Mouse (Mus musculus): ENCODE data around the gene Tnnt2. TPM values are rescaled to one million over a fixed set of nuclear protein-coding genes. Genes with fewer than 3 reads are reported as not detected.

Tnnt2 gene
- total and polyA plus RNA-seq, 2 experiments = 0.06 to 0.46 TPM

GRCm38 (mm10) chr1:135862561-135862960, 26.4 kb downstream of the Tnnt2 start:
- no peak for DNase-seq (ENCODE audit: extremely low read depth, low read depth, low spot score)
- H3K36me3 ChIP-seq (ENCODE audit: control insufficient read depth, insufficient read depth, low read length) = no peaks in the 10 kb centered on the region
- H3K27me3 ChIP-seq (ENCODE audit: control insufficient read depth, insufficient read depth, low read length) = no peaks in the 10 kb centered on the region
- no peaks in the 10 kb centered on the region for H3K4me1 ChIP-seq (ENCODE audit: control insufficient read depth, insufficient read depth, low read length)
- TF ChIP-seq CTCF (IDR thresholded peaks at IDR 0.05; ENCODE audit: low read depth, low read length) = no peak
- no peak for TF ChIP-seq POLR2A (IDR thresholded peaks at IDR 0.05; ENCODE audit: extremely low read depth, insufficient read depth, low read length)
- H3K4me3 ChIP-seq (ENCODE audit: insufficient read depth, low read depth, low read length) = no peak overlapping the region
- 74% methylated on average over 5 of the region's 5 CpGs for WGBS
- no peak overlapping the region for H3K9ac ChIP-seq (ENCODE audit: low read depth, low read length)
- H3K79me2 ChIP-seq (ENCODE audit: control insufficient read depth, insufficient read depth, low read length) = no peaks in the 10 kb centered on the region
- H3K27ac ChIP-seq (replicated peaks; ENCODE audit: insufficient read depth, low read depth, low read length) = no peak overlapping the region

- H3K27ac ChIP-seq (replicated peaks; ENCODE audit: insufficient read depth, low read depth, low read length) = no peak overlapping the region
- no peaks in the 10 kb centered on the region for H3K27me3 ChIP-seq (ENCODE audit: control insufficient read depth, insufficient read depth, low read length)
- H3K79me2 ChIP-seq (ENCODE audit: control insufficient read depth, insufficient read depth, low read length) = no peaks in the 10 kb centered on the region
- H3K9ac ChIP-seq (ENCODE audit: low read depth, low read length) = no peak overlapping the region
- H3K4me1 ChIP-seq (ENCODE audit: control insufficient read depth, insufficient read depth, low read length) = no peaks in the 10 kb centered on the region
- H3K4me3 ChIP-seq (ENCODE audit: insufficient read depth, low read depth, low read length) = no peak overlapping the region
- TF ChIP-seq CTCF (IDR thresholded peaks at IDR 0.05; ENCODE audit: low read depth, low read length) = no peak
- H3K36me3 ChIP-seq (ENCODE audit: control insufficient read depth, insufficient read depth, low read length) = no peaks in the 10 kb centered on the region
- 73% methylated on average over 9 of the region's 9 CpGs for WGBS
- no peak for DNase-seq (ENCODE audit: extremely low read depth, low read depth, low spot score)
Observed at GRCm38 (mm10) chr1:135863786-135864335, 27.7 kb downstream of the Tnnt2 start.

GRCm38 (mm10) chr1:135864830-135865229, 28.7 kb downstream of the Tnnt2 start:
- no peak for TF ChIP-seq POLR2A (IDR thresholded peaks at IDR 0.05; ENCODE audit: extremely low read depth, insufficient read depth, low read length)
- no peak for TF ChIP-seq CTCF (IDR thresholded peaks at IDR 0.05; ENCODE audit: low read depth, low read length)
- no peak for DNase-seq (ENCODE audit: extremely low read depth, low read depth, low spot score)
- H3K36me3 ChIP-seq (ENCODE audit: control insufficient read depth, insufficient read depth, low read length) = no peaks in the 10 kb centered on the region
- H3K9ac ChIP-seq (ENCODE audit: low read depth, low read length) = no peak overlapping the region
- H3K27ac ChIP-seq (replicated peaks; ENCODE audit: insufficient read depth, low read depth, low read length) = no peak overlapping the region
- H3K79me2 ChIP-seq (ENCODE audit: control insufficient read depth, insufficient read depth, low read length) = no peaks in the 10 kb centered on the region
- WGBS = 76% methylated on average over 6 of the region's 6 CpGs
- H3K4me3 ChIP-seq (ENCODE audit: insufficient read depth, low read depth, low read length) = no peak overlapping the region
- no peaks in the 10 kb centered on the region for H3K4me1 ChIP-seq (ENCODE audit: control insufficient read depth, insufficient read depth, low read length)
- H3K27me3 ChIP-seq (ENCODE audit: control insufficient read depth, insufficient read depth, low read length) = no peaks in the 10 kb centered on the region

- Histone ChIP-seq H3K79me2 (ENCODE audit: control insufficient read depth, insufficient read depth, low read length) (no peaks in the 10 kb centered on the region), H3K4me3 (ENCODE audit: insufficient read depth, low read depth, low read length) (no peak overlapping the region; the same call in 1 of the 2 replicates), H3K4me1 (ENCODE audit: control insufficient read depth, insufficient read depth, low read length) (no peaks in the 10 kb centered on the region), H3K36me3 (ENCODE audit: control insufficient read depth, insufficient read depth, low read length) (no peaks in the 10 kb centered on the region), H3K27ac (replicated peaks; ENCODE audit: insufficient read depth, low read depth, low read length) (no peak overlapping the region), H3K27me3 (ENCODE audit: control insufficient read depth, insufficient read depth, low read length) (no peaks in the 10 kb centered on the region), H3K9ac (ENCODE audit: low read depth, low read length) (no peak overlapping the region)
- 47% methylated on average over 19 of the region's 19 CpGs for whole genome bisulfite sequencing
- no peak for TF ChIP-seq POLR2A (IDR thresholded peaks at IDR 0.05; ENCODE audit: extremely low read depth, insufficient read depth, low read length)
- peak; percentile 99 for TF ChIP-seq CTCF (IDR thresholded peaks at IDR 0.05; ENCODE audit: low read depth, low read length)
- peak; percentile 39 for DNase-seq (ENCODE audit: extremely low read depth, low read depth, low spot score)
Observed at GRCm38 (mm10) chr1:135865518-135866194, 29.5 kb downstream of the Tnnt2 start.

GRCm38 (mm10) chr1:135868570-135868969, 32.4 kb downstream of the Tnnt2 start:
- TF ChIP-seq CTCF (IDR thresholded peaks at IDR 0.05; ENCODE audit: low read depth, low read length) (no peak), POLR2A (IDR thresholded peaks at IDR 0.05; ENCODE audit: extremely low read depth, insufficient read depth, low read length) (no peak)
- no peak overlapping the region for H3K9ac ChIP-seq (ENCODE audit: low read depth, low read length)
- H3K27ac ChIP-seq (replicated peaks; ENCODE audit: insufficient read depth, low read depth, low read length) = no peak overlapping the region
- H3K27me3 ChIP-seq (ENCODE audit: control insufficient read depth, insufficient read depth, low read length) = no peaks in the 10 kb centered on the region
- no peaks in the 10 kb centered on the region for H3K4me1 ChIP-seq (ENCODE audit: control insufficient read depth, insufficient read depth, low read length)
- no peak for DNase-seq (ENCODE audit: extremely low read depth, low read depth, low spot score)
- no peaks in the 10 kb centered on the region for H3K36me3 ChIP-seq (ENCODE audit: control insufficient read depth, insufficient read depth, low read length)
- 91% methylated on average over 6 of the region's 6 CpGs for WGBS
- H3K4me3 ChIP-seq (ENCODE audit: insufficient read depth, low read depth, low read length) = no peak overlapping the region
- no peaks in the 10 kb centered on the region for H3K79me2 ChIP-seq (ENCODE audit: control insufficient read depth, insufficient read depth, low read length)

- no peak for TF ChIP-seq POLR2A (IDR thresholded peaks at IDR 0.05; ENCODE audit: extremely low read depth, insufficient read depth, low read length)
- no peak for TF ChIP-seq CTCF (IDR thresholded peaks at IDR 0.05; ENCODE audit: low read depth, low read length)
- 75% methylated on average over 4 of the region's 4 CpGs for WGBS
Observed at GRCm38 (mm10) chr1:135872991-135873390, 36.8 kb downstream of the Tnnt2 start.

More at GRCm38 (mm10) chr1:135872991-135873390, 36.8 kb downstream of the Tnnt2 start:
- Histone ChIP-seq H3K27ac (replicated peaks; ENCODE audit: insufficient read depth, low read depth, low read length) (no peak overlapping the region), H3K36me3 (ENCODE audit: control insufficient read depth, insufficient read depth, low read length) (no peaks in the 10 kb centered on the region), H3K9ac (ENCODE audit: low read depth, low read length) (no peak overlapping the region), H3K4me1 (ENCODE audit: control insufficient read depth, insufficient read depth, low read length) (no peaks in the 10 kb centered on the region), H3K79me2 (ENCODE audit: control insufficient read depth, insufficient read depth, low read length) (no peaks in the 10 kb centered on the region), H3K4me3 (ENCODE audit: insufficient read depth, low read depth, low read length) (no peak overlapping the region), H3K27me3 (ENCODE audit: control insufficient read depth, insufficient read depth, low read length) (no peaks in the 10 kb centered on the region)
- DNase-seq (ENCODE audit: extremely low read depth, low read depth, low spot score) = no peak
